Mouse (Mus musculus): ENCODE data around the gene Laptm4a. TPM values are rescaled to one million over a fixed set of nuclear protein-coding genes. Genes with fewer than 3 reads are reported as not detected.

The Laptm4a gene
- 241 and 242 TPM in 2 replicates for polyA plus RNA-seq (2015; fragmentation: Nextera tagmentation; extraction: Ambion mirVana)

DNA sequence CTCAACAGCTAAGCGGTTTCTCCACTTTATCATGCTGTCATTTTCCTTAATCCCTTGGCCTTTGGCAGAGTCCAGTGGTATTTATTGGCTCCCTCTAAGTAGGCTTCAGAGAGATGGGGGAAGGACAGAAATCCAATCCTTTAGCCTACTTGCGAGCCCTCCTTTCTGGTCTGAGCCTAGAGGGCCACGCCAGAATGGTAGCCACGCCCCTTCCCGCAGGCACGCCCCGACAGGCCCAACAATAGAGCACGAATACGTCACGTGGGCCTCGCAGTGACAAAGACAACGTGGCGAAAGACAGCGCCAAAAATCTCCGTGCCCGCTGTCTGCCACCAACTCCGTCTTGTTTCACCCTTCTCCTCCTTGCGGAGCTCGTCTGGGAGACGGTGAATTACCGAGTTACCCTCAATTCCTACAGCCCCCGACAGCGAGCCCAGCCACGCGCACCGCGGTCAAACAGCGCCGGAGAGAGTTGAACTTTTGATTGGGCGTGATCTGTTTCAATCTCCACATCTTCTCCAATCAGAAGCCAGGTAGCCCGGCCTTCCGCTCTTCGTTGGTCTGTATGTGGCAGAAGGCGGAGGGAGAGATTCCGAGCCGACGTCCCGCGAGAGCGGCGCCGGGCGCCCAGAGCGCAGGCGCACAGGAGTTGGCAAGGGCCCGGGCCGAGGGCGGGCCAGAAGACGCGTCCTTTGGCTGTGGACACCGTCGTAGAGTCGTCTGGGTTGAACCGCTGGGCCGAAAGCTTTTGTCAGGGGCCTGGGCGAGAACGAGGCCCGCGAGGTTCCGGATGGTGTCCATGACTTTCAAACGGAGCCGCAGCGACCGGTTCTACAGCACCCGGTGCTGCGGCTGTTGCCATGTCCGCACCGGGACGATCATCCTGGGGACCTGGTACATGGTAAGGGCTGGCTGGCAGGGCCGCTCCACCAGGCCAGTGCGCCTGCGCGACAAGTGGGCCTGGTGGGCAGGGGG lies at the start of gene Laptm4a:
Gene Laptm4a, plus strand, starts transcription at position 271 of the 975 bp plus-strand sequence.
- peak; percentile 99 for ATAC-seq

DNA sequence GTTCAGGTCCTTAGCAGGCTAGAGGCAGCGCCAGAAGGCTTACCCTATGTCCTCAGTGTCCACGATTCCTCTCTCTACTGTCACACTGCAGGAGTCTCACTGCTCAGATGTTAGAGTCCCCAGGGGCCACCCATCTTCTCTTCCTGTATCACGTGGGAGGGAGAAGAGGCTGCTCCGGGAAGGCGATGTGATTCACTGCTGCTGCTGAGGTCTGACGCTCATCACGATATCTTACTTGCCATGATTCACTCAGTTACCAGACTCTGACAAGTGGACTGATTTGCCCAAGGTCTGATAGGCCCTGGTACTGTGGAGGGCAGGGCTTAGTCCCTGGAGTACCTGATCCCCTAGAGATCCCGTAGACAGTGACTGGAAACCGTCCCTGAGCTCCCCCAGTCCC lies 45.9 kb upstream of the Laptm4a start:
- no peak for TF ChIP-seq CTCF (IDR thresholded peaks at IDR 0.05; ENCODE audit: low read depth)
- 84% methylated on average over 9 of the region's 9 CpGs for WGBS
- H3K9ac ChIP-seq (ENCODE audit: low read depth, low read length), result no peak overlapping the region
- no peaks in the 10 kb centered on the region for H3K27me3 ChIP-seq (replicated peaks; ENCODE audit: control insufficient read depth, insufficient read depth, low read length)
- peaks cover 16% of the 10 kb centered on the region for H3K4me1 ChIP-seq (replicated peaks; ENCODE audit: control insufficient read depth, insufficient read depth, low read length)
- H3K27ac ChIP-seq (ENCODE audit: low read depth, low read length), result no peak overlapping the region
- no peak overlapping the region for H3K4me2 ChIP-seq (replicated peaks; ENCODE audit: low read depth)
- no peaks in the 10 kb centered on the region for H3K9me3 ChIP-seq (ENCODE audit: control insufficient read depth)
- H3K4me3 ChIP-seq (ENCODE audit: low read depth, low read length), result no peak overlapping the region
- no peak for ATAC-seq
- H3K36me3 ChIP-seq (ENCODE audit: control insufficient read depth, insufficient read depth), result no peaks in the 10 kb centered on the region

More for the DNA sequence above, at the start of gene Laptm4a:
- Histone ChIP-seq H3K4me2 (replicated peaks; ENCODE audit: low read depth) (peak within 1 kb of the TSS; percentile 66), H3K27me3 (replicated peaks; ENCODE audit: control insufficient read depth, insufficient read depth, low read length) (no peaks in the 10 kb centered on the region), H3K36me3 (ENCODE audit: control insufficient read depth, insufficient read depth) (no peaks in the 10 kb centered on the region), H3K27ac (ENCODE audit: low read depth, low read length) (peak within 1 kb of the TSS; percentile 96), H3K9me3 (ENCODE audit: control insufficient read depth) (no peaks in the 10 kb centered on the region), H3K9ac (ENCODE audit: low read depth, low read length) (peak within 1 kb of the TSS; percentile 92), H3K4me3 (ENCODE audit: low read depth, low read length) (peak within 1 kb of the TSS; percentile 87), H3K4me1 (replicated peaks; ENCODE audit: control insufficient read depth, insufficient read depth, low read length) (0 out of 2 replicates have a peak, but pooled peaks cover 6% of the 10 kb centered on the region)
- WGBS, result under 1% methylated on average over 73 of the region's 73 CpGs
- TF ChIP-seq CTCF (IDR thresholded peaks at IDR 0.05; ENCODE audit: low read depth), result no peak

DNA sequence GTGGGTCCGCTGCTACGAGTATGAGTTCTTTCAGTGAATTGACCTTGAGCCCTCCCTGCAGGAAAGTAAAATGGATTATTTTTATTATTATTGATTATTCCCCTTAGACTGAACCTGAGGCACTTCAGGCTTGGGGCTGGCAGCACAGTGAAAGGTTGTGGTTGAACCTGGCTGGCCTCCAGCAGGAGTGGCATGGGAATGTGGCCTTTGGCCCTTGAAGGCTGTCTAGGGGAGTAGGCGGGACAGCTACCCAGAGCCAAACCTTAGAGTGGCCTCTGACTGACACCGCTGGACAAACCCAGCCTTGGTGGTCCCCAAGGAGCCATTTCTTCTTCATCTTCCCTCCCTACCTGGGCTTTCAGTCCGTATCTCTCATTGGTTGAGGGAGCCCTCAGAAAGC lies 44.6 kb upstream of the Laptm4a start:
- no peaks in the 10 kb centered on the region for H3K27me3 ChIP-seq (replicated peaks; ENCODE audit: control insufficient read depth, insufficient read depth, low read length)
- H3K4me3 ChIP-seq (ENCODE audit: low read depth, low read length), result no peak overlapping the region
- H3K36me3 ChIP-seq (ENCODE audit: control insufficient read depth, insufficient read depth), result no peaks in the 10 kb centered on the region
- H3K4me2 ChIP-seq (replicated peaks; ENCODE audit: low read depth), result 0 out of 2 replicates have a peak overlapping the region, but pooled peaks have one; percentile 9
- H3K4me1 ChIP-seq (replicated peaks; ENCODE audit: control insufficient read depth, insufficient read depth, low read length), result peaks cover 16% of the 10 kb centered on the region
- 0 out of 2 replicates have a peak overlapping the region, but pooled peaks have one; percentile 1 for H3K27ac ChIP-seq (ENCODE audit: low read depth, low read length)
- H3K9ac ChIP-seq (ENCODE audit: low read depth, low read length), result no peak overlapping the region
- no peak for TF ChIP-seq CTCF (IDR thresholded peaks at IDR 0.05; ENCODE audit: low read depth)
- H3K9me3 ChIP-seq (ENCODE audit: control insufficient read depth), result no peaks in the 10 kb centered on the region
- WGBS, result 46% methylated on average over 5 of the region's 5 CpGs
- ATAC-seq, result peak; percentile 82

DNA sequence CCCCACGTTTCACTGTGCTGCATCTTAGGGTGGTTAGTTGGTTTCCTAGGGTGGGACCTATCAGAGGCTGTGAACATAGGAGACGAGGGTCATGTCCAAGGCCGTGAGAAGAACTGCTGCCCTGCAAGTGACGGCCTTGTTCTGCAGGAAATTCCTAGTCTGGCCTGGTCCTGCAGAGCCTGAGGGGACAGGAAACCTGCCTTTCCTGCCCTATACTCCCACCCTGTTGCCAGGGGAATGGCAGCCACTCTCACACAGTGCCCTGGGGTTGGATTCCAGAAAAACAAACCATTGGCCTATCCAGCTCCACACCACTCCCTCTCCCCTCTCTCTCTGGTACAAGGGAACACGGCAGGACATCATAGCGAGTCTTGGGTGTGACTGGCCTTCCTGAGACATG lies 44.1 kb upstream of the Laptm4a start:
- Histone ChIP-seq H3K9ac (ENCODE audit: low read depth, low read length) (no peak overlapping the region), H3K36me3 (ENCODE audit: control insufficient read depth, insufficient read depth) (no peaks in the 10 kb centered on the region), H3K4me3 (ENCODE audit: low read depth, low read length) (no peak overlapping the region), H3K4me1 (replicated peaks; ENCODE audit: control insufficient read depth, insufficient read depth, low read length) (peaks cover 16% of the 10 kb centered on the region), H3K27me3 (replicated peaks; ENCODE audit: control insufficient read depth, insufficient read depth, low read length) (no peaks in the 10 kb centered on the region), H3K4me2 (replicated peaks; ENCODE audit: low read depth) (no peak overlapping the region), H3K27ac (ENCODE audit: low read depth, low read length) (no peak overlapping the region), H3K9me3 (ENCODE audit: control insufficient read depth) (no peaks in the 10 kb centered on the region)
- ATAC-seq, result no peak
- 61% methylated on average over 6 of the region's 6 CpGs for WGBS
- TF ChIP-seq CTCF (IDR thresholded peaks at IDR 0.05; ENCODE audit: low read depth), result no peak

DNA sequence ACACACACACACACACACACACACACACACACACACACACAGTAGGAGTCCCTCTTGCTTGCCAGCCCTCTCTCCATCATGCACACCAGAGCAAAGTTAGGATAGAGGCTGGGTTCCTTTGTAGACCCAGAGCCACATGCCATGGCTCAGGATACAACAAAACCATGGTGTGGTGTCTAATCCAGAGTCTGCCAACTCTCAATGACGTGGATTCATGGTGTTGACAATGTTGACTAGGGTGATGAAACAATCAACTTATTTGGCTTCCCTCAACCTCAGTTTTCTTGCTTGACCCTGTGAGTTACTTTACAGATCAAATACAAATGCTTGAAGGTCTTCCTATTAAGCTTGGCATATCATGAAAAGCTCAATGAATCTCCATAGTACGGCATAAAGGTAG lies 42.7 kb upstream of the Laptm4a start:
- Histone ChIP-seq H3K4me3 (ENCODE audit: low read depth, low read length) (no peak overlapping the region), H3K9ac (ENCODE audit: low read depth, low read length) (no peak overlapping the region), H3K27ac (ENCODE audit: low read depth, low read length) (no peak overlapping the region), H3K4me1 (replicated peaks; ENCODE audit: control insufficient read depth, insufficient read depth, low read length) (peaks cover 16% of the 10 kb centered on the region), H3K4me2 (replicated peaks; ENCODE audit: low read depth) (no peak overlapping the region), H3K36me3 (ENCODE audit: control insufficient read depth, insufficient read depth) (no peaks in the 10 kb centered on the region), H3K27me3 (replicated peaks; ENCODE audit: control insufficient read depth, insufficient read depth, low read length) (no peaks in the 10 kb centered on the region), H3K9me3 (ENCODE audit: control insufficient read depth) (no peaks in the 10 kb centered on the region)
- no peak for ATAC-seq
- 100% methylated on average over 2 of the region's 2 CpGs for WGBS
- TF ChIP-seq CTCF (IDR thresholded peaks at IDR 0.05; ENCODE audit: low read depth), result no peak

DNA sequence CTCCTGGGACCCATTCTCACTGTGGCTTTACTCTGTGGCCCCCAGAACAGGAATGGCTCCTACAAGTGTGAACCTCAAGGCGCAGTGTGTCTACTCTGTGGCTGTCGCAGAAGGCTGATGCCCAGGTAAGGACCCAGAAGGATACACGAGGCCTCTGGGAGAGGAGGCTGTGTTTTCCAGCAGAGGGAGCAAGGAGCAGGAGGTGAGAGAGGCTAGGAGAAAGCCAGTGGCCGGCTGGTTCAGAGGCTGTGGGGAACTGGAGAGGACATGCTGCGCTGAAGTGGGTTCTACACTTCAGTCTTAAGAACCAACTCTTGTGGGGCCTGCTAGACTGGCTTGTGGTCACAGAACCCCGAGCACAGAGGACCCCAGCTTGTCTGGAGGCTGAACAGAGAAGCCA lies 42.1 kb upstream of the Laptm4a start:
- 61% methylated on average over 6 of the region's 6 CpGs for WGBS
- Histone ChIP-seq H3K36me3 (ENCODE audit: control insufficient read depth, insufficient read depth) (no peaks in the 10 kb centered on the region), H3K27ac (ENCODE audit: low read depth, low read length) (no peak overlapping the region), H3K9me3 (ENCODE audit: control insufficient read depth) (no peaks in the 10 kb centered on the region), H3K27me3 (replicated peaks; ENCODE audit: control insufficient read depth, insufficient read depth, low read length) (no peaks in the 10 kb centered on the region), H3K9ac (ENCODE audit: low read depth, low read length) (no peak overlapping the region), H3K4me3 (ENCODE audit: low read depth, low read length) (no peak overlapping the region), H3K4me1 (replicated peaks; ENCODE audit: control insufficient read depth, insufficient read depth, low read length) (peaks cover 16% of the 10 kb centered on the region), H3K4me2 (replicated peaks; ENCODE audit: low read depth) (no peak overlapping the region)
- peak; percentile 64 for TF ChIP-seq CTCF (IDR thresholded peaks at IDR 0.05; ENCODE audit: low read depth)
- no peak for ATAC-seq
